Mouse (Mus musculus) ES-E14 (cell line): Measurements from ENCODE around the gene Kynu. TPM values are rescaled to one million over a fixed set of nuclear protein-coding genes. Genes with fewer than 3 reads are reported as not detected.

Source experiments
- DNase-seq: peaks from one replicate; pipeline ENCODE4 v3.0.0-alpha.2; 2013; ENCODE audit warnings: low read depth, low spot score
- H3K27ac ChIP-seq: 2 replicates; pipeline ENCODE4 v1.5.1; 2012; ENCODE audit warnings: low read depth, mild to moderate bottlenecking, low read length, moderate library complexity, mixed read lengths; ENCODE audit not compliant: poor library complexity, insufficient read depth, severe bottlenecking
- H3K36me3 ChIP-seq: 2 replicates; pipeline ENCODE4 v1.6.1; 2012; ENCODE audit warnings: mild to moderate bottlenecking, low read length, moderate library complexity, mixed read lengths; ENCODE audit not compliant: control insufficient read depth, poor library complexity, insufficient read depth, severe bottlenecking
- H3K4me1 ChIP-seq, 2 experiments: fragments of 150-350 bp in 1 of 2; sonication (generic) in 1 of 2; 2 replicates each; pipeline ENCODE4 v1.6.1; 2012; ENCODE audit warnings: low read length in 2 of 2, mild to moderate bottlenecking in 1 of 2, mixed read lengths in 1 of 2; ENCODE audit not compliant: control insufficient read depth in 2 of 2, insufficient read depth in 2 of 2, poor library complexity in 1 of 2
- H3K4me3 ChIP-seq, 2 experiments: fragments of 150-350 bp in 1 of 2; sonication (generic) in 1 of 2; 2 replicates each; pipeline ENCODE4 v1.5.1; 2012; ENCODE audit warnings: low read length in 2 of 2, low read depth in 1 of 2, mild to moderate bottlenecking in 1 of 2, mixed read lengths in 1 of 2; ENCODE audit not compliant: insufficient read depth in 1 of 2, poor library complexity in 1 of 2, severe bottlenecking in 1 of 2
- H3K9ac ChIP-seq: 2 replicates; pipeline ENCODE4 v1.6.1; 2012; ENCODE audit warnings: low read depth, mild to moderate bottlenecking, low read length, mixed read lengths; ENCODE audit not compliant: poor library complexity, insufficient read depth, severe bottlenecking
- H3K9me3 ChIP-seq: fragments of 150-350 bp; sonication (generic); 2 replicates; pipeline ENCODE4 v1.6.1; 2012; ENCODE audit warnings: low read depth, mild to moderate bottlenecking, low read length; ENCODE audit not compliant: control insufficient read depth, insufficient read depth
- CHD2 ChIP-seq: IDR thresholded peaks from 2 replicates; pipeline ENCODE4 v1.6.1; 2014; ENCODE audit warnings: mild to moderate bottlenecking, low read depth, low read length, inconsistent platforms
- HCFC1 ChIP-seq: IDR thresholded peaks from 2 replicates; pipeline ENCODE4 v1.6.1; 2012; ENCODE audit warnings: low read length, inconsistent platforms, borderline replicate concordance; ENCODE audit not compliant: insufficient read depth
- MAFK ChIP-seq: IDR thresholded peaks from 2 replicates; pipeline ENCODE4 v1.6.1; 2014; ENCODE audit warnings: mild to moderate bottlenecking, low read depth, low read length, inconsistent platforms; ENCODE audit not compliant: insufficient read depth
- ZC3H11A ChIP-seq: IDR thresholded peaks from 2 replicates; pipeline ENCODE4 v1.6.1; 2012; ENCODE audit warnings: low read depth, mild to moderate bottlenecking, inconsistent platforms, low read length, borderline replicate concordance
- ZNF384 ChIP-seq: IDR thresholded peaks from 2 replicates; pipeline ENCODE4 v1.6.1; 2012; ENCODE audit warnings: low read depth, low read length, inconsistent platforms
- in situ Hi-C, 2 experiments: fragments of 600-800 bp; cut with MboI; formaldehyde crosslinking; loops; one replicate each; pipeline ENCODE4 v1.15.1; 2025; ENCODE audit warnings: low sequenced_read_pairs in 2 of 2, inconsistent platforms in 1 of 2; ENCODE audit not compliant: unreplicated experiment in 2 of 2
- total RNA-seq: library from RNA; depleted of rRNA; stranded (reverse); fragments of 300-350 nt; gene quantifications from 2 replicates; pipeline ENCODE4 v1.2.3, GENCODE M21; 2012

The Kynu gene
- total RNA-seq, 1 experiment: 0.45 TPM

- H3K9me3 ChIP-seq: no peaks in the 10 kb centered on the region
- no peak overlapping the region for H3K9ac ChIP-seq
- no peak for TF ChIP-seq CHD2
- TF ChIP-seq MAFK: no peak
- no peak for TF ChIP-seq ZNF384
- no peak for TF ChIP-seq HCFC1
- no peak for TF ChIP-seq ZC3H11A
- H3K4me3 ChIP-seq: no peak overlapping the region
- H3K36me3 ChIP-seq: no peaks in the 10 kb centered on the region
- no peak for DNase-seq
- no peaks in the 10 kb centered on the region for H3K4me1 ChIP-seq
- in situ Hi-C loops: no loop called here
- no peak overlapping the region for H3K27ac ChIP-seq
Measured at GRCm38 (mm10) chr2:43691290-43691689, 136.2 kb downstream of the Kynu start.

- Histone ChIP-seq H3K9me3 (no peaks in the 10 kb centered on the region), H3K27ac (no peak overlapping the region), H3K4me3 (no peak overlapping the region), H3K4me1 (no peaks in the 10 kb centered on the region), H3K36me3 (no peaks in the 10 kb centered on the region), H3K9ac (no peak overlapping the region)
- in situ Hi-C loops: no loop called here
- TF ChIP-seq MAFK: no peak
- TF ChIP-seq ZNF384: no peak
- TF ChIP-seq HCFC1: no peak
- no peak for TF ChIP-seq CHD2
- no peak for TF ChIP-seq ZC3H11A
- DNase-seq: no peak
Measured at GRCm38 (mm10) chr2:43695635-43696034, 140.5 kb downstream of the Kynu start.

DNA sequence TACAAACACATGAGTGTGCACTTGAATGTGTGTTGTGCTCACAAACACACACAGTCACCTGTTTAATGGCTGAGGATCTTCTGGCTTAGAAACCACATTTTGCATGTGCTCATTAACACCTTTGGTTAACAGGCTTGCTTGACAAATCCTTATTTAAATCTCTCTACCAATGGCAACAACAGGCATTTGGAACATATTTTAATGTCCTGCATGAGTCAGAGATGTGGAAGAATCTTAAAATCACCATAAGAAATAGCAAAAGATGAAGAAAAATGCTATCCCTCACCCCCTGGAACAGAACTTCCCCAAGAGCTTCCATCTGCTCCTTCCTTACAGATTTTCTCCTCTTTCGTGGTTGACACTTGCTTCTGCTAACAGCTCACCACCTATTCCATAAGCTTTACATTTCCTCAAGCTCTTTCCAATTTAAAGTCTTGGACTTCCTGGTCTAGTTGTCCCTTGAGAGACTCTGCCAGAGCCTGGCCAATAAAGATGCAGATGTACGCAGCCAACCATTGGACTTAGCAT is 157.5 kb downstream of the Kynu start:
- in situ Hi-C loops: no loop called here
- TF ChIP-seq HCFC1: no peak
- no peak for TF ChIP-seq MAFK
- TF ChIP-seq ZNF384: no peak
- TF ChIP-seq ZC3H11A: no peak
- TF ChIP-seq CHD2: no peak
- no peak overlapping the region for H3K4me3 ChIP-seq

GRCm38 (mm10) chr2:43722446-43723103 is 167.4 kb downstream of the Kynu start:
- no peak overlapping the region for H3K9ac ChIP-seq

More for the DNA sequence above, 157.5 kb downstream of the Kynu start:
- DNase-seq: no peak
- Histone ChIP-seq H3K9ac (no peak overlapping the region), H3K4me1 (no peaks in the 10 kb centered on the region), H3K36me3 (no peaks in the 10 kb centered on the region), H3K9me3 (no peaks in the 10 kb centered on the region), H3K27ac (no peak overlapping the region)

More at GRCm38 (mm10) chr2:43722446-43723103, 167.4 kb downstream of the Kynu start:
- in situ Hi-C loops: loop anchor here (5.0 to 10.0 kb wide), 2 partner anchors 182 to 185 kb away; no protein-coding TSS in a partner anchor
- no peak overlapping the region for H3K27ac ChIP-seq
- peak; percentile 72 for DNase-seq
- no peaks in the 10 kb centered on the region for H3K9me3 ChIP-seq
- no peaks in the 10 kb centered on the region for H3K4me1 ChIP-seq
- H3K4me3 ChIP-seq: peak overlapping the region in 1 of 2 experiments; percentile 8; a peak in 1 of 4 replicates
- H3K36me3 ChIP-seq: no peaks in the 10 kb centered on the region
- TF ChIP-seq ZC3H11A: peak; percentile 91
- TF ChIP-seq CHD2: no peak
- TF ChIP-seq HCFC1: no peak
- TF ChIP-seq ZNF384: no peak
- TF ChIP-seq MAFK: no peak
